Mouse (Mus musculus) cerebellum, postnatal 4 days (tissue): ENCODE results near the gene Kcnd1.
"Not testable (repeated sequence)": the region's sequence is repeated elsewhere in the genome, so short reads cannot be mapped to it uniquely, and the experiment has no call there.

ENCODE experiments used
- DNase-seq, 2 experiments: peaks; one replicate each; pipeline ENCODE4 v3.0.0; 2022; ENCODE audit warnings: low spot score in 2 of 2, mixed read lengths in 1 of 2

The Kcnd1 gene

GRCm38 (mm10) chrX:7821865-7822779, at the start of gene Kcnd1:
Kcnd1 (plus strand) TSS chrX:7822289.
- DNase-seq: peak in 1 of 2 experiments; percentile 14

GRCm38 (mm10) chrX:7772766-7773165, 49.3 kb upstream of the Kcnd1 start:
- DNase-seq: no peak

GRCm38 (mm10) chrX:7775501-7776205, 46.4 kb upstream of the Kcnd1 start:
- no peak for DNase-seq

GRCm38 (mm10) chrX:7776329-7777082, 45.6 kb upstream of the Kcnd1 start:
- peak in 1 of 2 experiments; percentile 63 for DNase-seq

GRCm38 (mm10) chrX:7778450-7779244, 43.4 kb upstream of the Kcnd1 start:
- no peak for DNase-seq

- no peak for DNase-seq
Observed at GRCm38 (mm10) chrX:7779294-7779693, 42.8 kb upstream of the Kcnd1 start.

- no peak for DNase-seq
Observed at GRCm38 (mm10) chrX:7782603-7783092, 39.4 kb upstream of the Kcnd1 start.

GRCm38 (mm10) chrX:7789542-7790136, 32.5 kb upstream of the Kcnd1 start, which contains the start of gene Gripap1:
Gripap1 (plus strand) TSS chrX:7789765.
- peak in 1 of 2 experiments; percentile 61 for DNase-seq

GRCm38 (mm10) chrX:7790309-7790708, 31.8 kb upstream of the Kcnd1 start:
- DNase-seq: no peak

GRCm38 (mm10) chrX:7793361-7793760, 28.7 kb upstream of the Kcnd1 start:
- DNase-seq: no peak

GRCm38 (mm10) chrX:7795016-7795415, 27.1 kb upstream of the Kcnd1 start:
- no peak for DNase-seq

GRCm38 (mm10) chrX:7797327-7797726, 24.8 kb upstream of the Kcnd1 start:
- no peak for DNase-seq

GRCm38 (mm10) chrX:7802157-7802556, 19.9 kb upstream of the Kcnd1 start:
- not testable (repeated sequence) for DNase-seq

GRCm38 (mm10) chrX:7815016-7815415, 7.1 kb upstream of the Kcnd1 start:
- peak in 1 of 2 experiments; percentile 30 for DNase-seq

GRCm38 (mm10) chrX:7837146-7837545, 15.1 kb downstream of the Kcnd1 start:
- no peak for DNase-seq

- DNase-seq: no peak
Observed at GRCm38 (mm10) chrX:7840842-7841162, 18.7 kb downstream of the Kcnd1 start.

GRCm38 (mm10) chrX:7841163-7842162, 19.4 kb downstream of the Kcnd1 start, which contains the start of gene Otud5:
Otud5 (plus strand) TSS chrX:7841364.
- DNase-seq: peak; percentile 71 to 88

GRCm38 (mm10) chrX:7842318-7842717, 20.2 kb downstream of the Kcnd1 start:
- no peak for DNase-seq

GRCm38 (mm10) chrX:7847845-7848244, 25.8 kb downstream of the Kcnd1 start:
- DNase-seq: peak in 1 of 2 experiments; percentile 2
